Mouse (Mus musculus) cortical plate, adult 2 months (tissue): Measurements from ENCODE around the gene Arhgap30. TPM values are rescaled to one million over a fixed set of nuclear protein-coding genes. Genes with fewer than 3 reads are reported as not detected.

Experiments used
- H3K27ac ChIP-seq: fragments of 200-500 bp; 2 replicates; pipeline ENCODE4 v1.5.1; 2012; ENCODE audit warnings: low read length, control low read depth, inconsistent platforms; ENCODE audit not compliant: insufficient read depth
- H3K4me1 ChIP-seq: fragments of 200-500 bp; 2 replicates; pipeline ENCODE4 v1.6.1; 2011; ENCODE audit warnings: low read length; ENCODE audit not compliant: control insufficient read depth, insufficient read depth
- H3K4me3 ChIP-seq: fragments of 200-500 bp; 2 replicates; pipeline ENCODE4 v1.5.1; 2011; ENCODE audit warnings: mild to moderate bottlenecking, low read length, control low read depth; ENCODE audit not compliant: insufficient read depth
- CTCF ChIP-seq: fragments of 200-500 bp; IDR thresholded peaks from 2 replicates; pipeline ENCODE4 v1.5.1; 2011; ENCODE audit warnings: mild to moderate bottlenecking, control low read depth, low read length; ENCODE audit not compliant: insufficient read depth; ENCODE audit errors: extremely low read depth
- POLR2A ChIP-seq: fragments of 200-500 bp; IDR thresholded peaks from 2 replicates; pipeline ENCODE4 v1.6.1; 2011; ENCODE audit warnings: mild to moderate bottlenecking, low read length, control low read depth; ENCODE audit not compliant: insufficient read depth; ENCODE audit errors: extremely low read depth
- polyA plus RNA-seq: library from polyadenylated mRNA; depleted of rRNA; stranded (reverse); fragments of >200 nt; gene quantifications from 2 replicates; pipeline ENCODE4 v1.2.3, GENCODE M21; 2012; rRNA removed

The Arhgap30 gene
- 1.6 and 2.1 TPM in 2 replicates for polyA plus RNA-seq

- peak within 1 kb of the TSS; percentile 17; the same call in 1 of the 2 replicates for H3K4me3 ChIP-seq
- H3K4me1 ChIP-seq = no peaks in the 10 kb centered on the region
- TF ChIP-seq CTCF (no peak), POLR2A (no peak)
- no peak within 1 kb of the TSS for H3K27ac ChIP-seq
Observed at GRCm38 (mm10) chr1:171388376-171389102, at the start of gene Arhgap30. Gene Arhgap30, plus strand, starts transcription at chr1:171388954.

GRCm38 (mm10) chr1:171342262-171343207, 46.2 kb upstream of the Arhgap30 start:
- H3K4me1 ChIP-seq = peaks cover 2% of the 10 kb centered on the region
- no peak for TF ChIP-seq CTCF
- TF ChIP-seq POLR2A = no peak
- H3K4me3 ChIP-seq = no peak overlapping the region
- H3K27ac ChIP-seq = no peak overlapping the region

GRCm38 (mm10) chr1:171343922-171344677, 44.7 kb upstream of the Arhgap30 start:
- TF ChIP-seq POLR2A = no peak
- TF ChIP-seq CTCF = no peak
- peaks cover 4% of the 10 kb centered on the region for H3K4me1 ChIP-seq
- H3K27ac ChIP-seq = no peak overlapping the region
- peak overlapping the region; percentile 85; the same call in 1 of the 2 replicates for H3K4me3 ChIP-seq

GRCm38 (mm10) chr1:171344715-171345114, 44.0 kb upstream of the Arhgap30 start:
- Histone ChIP-seq H3K27ac (no peak overlapping the region), H3K4me3 (peak overlapping the region; percentile 85), H3K4me1 (peaks cover 5% of the 10 kb centered on the region)
- no peak for TF ChIP-seq POLR2A
- no peak for TF ChIP-seq CTCF

- peaks cover 5% of the 10 kb centered on the region for H3K4me1 ChIP-seq
- TF ChIP-seq POLR2A (peak; percentile 88), CTCF (no peak)
Observed at GRCm38 (mm10) chr1:171345225-171346094, 43.3 kb upstream of the Arhgap30 start, which contains the start of the genes Nit1 and Pfdn2. Gene Nit1, minus strand, starts transcription at chr1:171345646. Gene Pfdn2, plus strand, starts transcription at chr1:171345670.

GRCm38 (mm10) chr1:171346095-171346450, 42.7 kb upstream of the Arhgap30 start:
- Histone ChIP-seq H3K4me3 (peak overlapping the region; percentile 85), H3K4me1 (peaks cover 5% of the 10 kb centered on the region), H3K27ac (no peak overlapping the region)
- TF ChIP-seq CTCF = no peak
- TF ChIP-seq POLR2A = no peak

More at GRCm38 (mm10) chr1:171345225-171346094, 43.3 kb upstream of the Arhgap30 start, which contains the start of the genes Nit1 and Pfdn2:
- peak within 1 kb of the TSS; percentile 17; the same call in 1 of the 2 replicates for H3K27ac ChIP-seq
- peak within 1 kb of the TSS; percentile 85 for H3K4me3 ChIP-seq

- no peak overlapping the region for H3K27ac ChIP-seq
- TF ChIP-seq CTCF (no peak), POLR2A (no peak)
Observed at GRCm38 (mm10) chr1:171348665-171349064, 40.1 kb upstream of the Arhgap30 start.

GRCm38 (mm10) chr1:171349210-171349609, 39.5 kb upstream of the Arhgap30 start:
- Histone ChIP-seq H3K27ac (no peak overlapping the region), H3K4me3 (no peak overlapping the region), H3K4me1 (peaks cover 5% of the 10 kb centered on the region)
- TF ChIP-seq CTCF (no peak), POLR2A (no peak)

More at GRCm38 (mm10) chr1:171348665-171349064, 40.1 kb upstream of the Arhgap30 start:
- Histone ChIP-seq H3K4me3 (no peak overlapping the region), H3K4me1 (peaks cover 5% of the 10 kb centered on the region)
